Mouse (Mus musculus) brain, embryonic 14.5 days (tissue): ENCODE data around the gene Bex1.

Source experiments
- CTCF ChIP-seq: fragments of 200-500 bp; IDR thresholded peaks from 2 replicates; pipeline ENCODE4 v1.5.1; 2012; ENCODE audit warnings: inconsistent platforms, mild to moderate bottlenecking, moderate library complexity, borderline replicate concordance; ENCODE audit not compliant: insufficient read depth, insufficient read length; ENCODE audit errors: extremely low read depth
- POLR2A ChIP-seq: fragments of 200-500 bp; IDR thresholded peaks from 2 replicates; pipeline ENCODE4 v1.6.1; 2012; ENCODE audit warnings: mild to moderate bottlenecking, inconsistent platforms, borderline replicate concordance; ENCODE audit not compliant: poor library complexity, insufficient read depth, insufficient read length, severe bottlenecking; ENCODE audit errors: extremely low read depth

- no peak for TF ChIP-seq CTCF
- no peak for TF ChIP-seq POLR2A
Observed at GRCm38 (mm10) chrX:136172786-136173185, 42.5 kb downstream of the Bex1 start.
